In genomic region chr2:152414591-152415165, GRCm38 (mm10) we compare ENCODE assay signal across 8 mouse cellular contexts. TPM values are rescaled to one million over a fixed set of nuclear protein-coding genes. Genes with fewer than 3 reads are reported as not detected.
DNase-seq lines count a peak whose midpoint lies in the region; ATAC-seq and TF ChIP-seq lines count a peak whose summit lies in the region.

Gene Zcchc3 (minus strand): TSS chr2:152415027.

- DNase-seq in embryonic facial prominence, embryonic 14.5 days (ENCODE audit: low spot score) = peak; percentile 97
- DNase-seq in heart, adult 2 months = peak; percentile 88 to 90
- DNase-seq in kidney, adult 18-20 months = peak; percentile 89
- peak; percentile 91 for DNase-seq in left cerebral cortex, postnatal 4 days
- DNase-seq in mesoderm, embryonic 11.5 days (ENCODE audit: low read depth, low spot score) = peak; percentile 95
- peak; percentile 77 to 82 for DNase-seq in right cerebral cortex, postnatal 36 days (ENCODE audit: low spot score in 2 of 2)
- DNase-seq in urinary bladder, postnatal 4 days (ENCODE audit: low spot score in 2 of 2) = peak; percentile 91 to 92

- peak; percentile 90 for ATAC-seq in embryonic facial prominence, embryonic 14.5 days (ENCODE audit: low read depth)

- peak within 1 kb of the TSS; percentile 63 for H3K4me3 ChIP-seq in bone marrow macrophage, adult 2 months (ENCODE audit: insufficient read depth, low read length)
- H3K4me3 ChIP-seq in embryonic facial prominence, embryonic 14.5 days (ENCODE audit: low read depth, low read length) = peak within 1 kb of the TSS; percentile 95
- peak within 1 kb of the TSS; percentile 61 for H3K4me3 ChIP-seq in heart, adult 2 months

- intact Hi-C loops in heart, adult 2 months (cut with DNase I) = loop anchor here (2.0 kb wide), 2 partner anchors 18 to 22 kb away; no protein-coding TSS in a partner anchor
- intact Hi-C loops in left cerebral cortex, postnatal 4 days (cut with DNase I) = no loop called here

- H3K9ac ChIP-seq in embryonic facial prominence, embryonic 14.5 days (ENCODE audit: low read depth, low read length) = peak within 1 kb of the TSS; percentile 97
- H3K9ac ChIP-seq in heart, adult 2 months (ENCODE audit: low read depth, low read length) = peak within 1 kb of the TSS; percentile 93

- peak within 1 kb of the TSS; percentile 93 for H3K4me2 ChIP-seq in embryonic facial prominence, embryonic 14.5 days (ENCODE audit: low read depth, low read length)

- H3K36me3 ChIP-seq in embryonic facial prominence, embryonic 14.5 days (ENCODE audit: control insufficient read depth, insufficient read depth, low read length) = no peaks in the 10 kb centered on the region
- H3K36me3 ChIP-seq in heart, adult 2 months (ENCODE audit: control insufficient read depth, insufficient read depth, low read length) = no peaks in the 10 kb centered on the region

- no peak for TF ChIP-seq POLR2A in bone marrow macrophage, adult 2 months (IDR thresholded peaks at IDR 0.05; ENCODE audit: borderline replicate concordance, low read depth, low read length)
- peak; percentile 77; the same call in 1 of the 2 replicates for TF ChIP-seq POLR2A in heart, adult 2 months (IDR thresholded peaks at IDR 0.05; ENCODE audit: insufficient read depth, low read depth, low read length)

- peaks cover 7% of the 10 kb centered on the region for H3K9me3 ChIP-seq in embryonic facial prominence, embryonic 14.5 days (ENCODE audit: control insufficient read depth, low read length)

- TF ChIP-seq EP300 in heart, adult 2 months (IDR thresholded peaks at IDR 0.05; ENCODE audit: insufficient read depth, low read depth, low read length) = no peak

- no peaks in the 10 kb centered on the region for H3K79me2 ChIP-seq in heart, adult 2 months (replicated peaks; ENCODE audit: control insufficient read depth, insufficient read depth, low read length)

- WGBS in embryonic facial prominence, embryonic 14.5 days = under 1% methylated on average over 48 of the region's 65 CpGs
- WGBS in heart, adult 2 months = under 1% methylated on average over 65 of the region's 65 CpGs

- no peak for TF ChIP-seq CTCF in bone marrow macrophage, adult 2 months (IDR thresholded peaks at IDR 0.05; ENCODE audit: low read depth, low read length)
- no peak for TF ChIP-seq CTCF in heart, adult 2 months (IDR thresholded peaks at IDR 0.05)

- no peak within 1 kb of the TSS for H3K27ac ChIP-seq in bone marrow macrophage, adult 2 months (ENCODE audit: insufficient read depth, low read depth, low read length)
- H3K27ac ChIP-seq in embryonic facial prominence, embryonic 14.5 days (replicated peaks; ENCODE audit: low read depth, low read length) = peak within 1 kb of the TSS; percentile 95
- H3K27ac ChIP-seq in heart, adult 2 months = peak within 1 kb of the TSS; percentile 90

- H3K4me1 ChIP-seq in bone marrow macrophage, adult 2 months (ENCODE audit: control insufficient read depth, insufficient read depth, low read length) = 0 out of 2 replicates have a peak, but pooled peaks cover 2% of the 10 kb centered on the region
- H3K4me1 ChIP-seq in embryonic facial prominence, embryonic 14.5 days (ENCODE audit: control insufficient read depth, insufficient read depth, low read length) = peaks cover 26% of the 10 kb centered on the region
- H3K4me1 ChIP-seq in heart, adult 2 months (ENCODE audit: control insufficient read depth, insufficient read depth, low read length) = peaks cover 8% of the 10 kb centered on the region

- no peaks in the 10 kb centered on the region for H3K27me3 ChIP-seq in embryonic facial prominence, embryonic 14.5 days (replicated peaks; ENCODE audit: control insufficient read depth, insufficient read depth, low read length)
- H3K27me3 ChIP-seq in heart, adult 2 months (ENCODE audit: control insufficient read depth, insufficient read depth, low read length) = no peaks in the 10 kb centered on the region

RNA-seq across cellular contexts. Expression of gene Zcchc3, which starts in this region (rescaled TPM):
- 2.0 and 2.3 TPM in 2 replicates for polyA plus RNA-seq in bone marrow macrophage, adult 2 months (2012; ENCODE audit: insufficient read depth, insufficient read length, missing spikeins)
- 29.5 and 36.4 TPM in 2 replicates for polyA plus RNA-seq in embryonic facial prominence, embryonic 14.5 days (2014; fragmentation: Nextera tagmentation; extraction: Ambion mirVana)
- total RNA-seq in heart, adult 2 months (2021) = 1 to 10 TPM; 6.7 to 9.1 TPM
- 4.0 and 5.5 TPM in 2 replicates for polyA plus RNA-seq in heart, adult 2 months (2012; rRNA removed)
- 10 to 100 TPM; 12.5 to 13.8 TPM for total RNA-seq in left cerebral cortex, postnatal 4 days (2021)
